Mouse (Mus musculus): ENCODE measurements at regions not wholly inside any gene's neighbourhood (a gene's known extent, or its start where the extent isn't known, plus 50 kb on each side); places are given as distances from the start of the nearest gene placed in this dataset.
A peak's percentile ranks its signal among the peaks of the same experiment; 100 is the strongest.

GRCm38 (mm10) chr2:171406057-171406456 is 637.2 kb downstream of the Cbln4 start:
- H3K36me3 ChIP-seq, result no peaks in the 10 kb centered on the region
- H3K27me3 ChIP-seq (ENCODE audit: low read depth, poor library complexity, severe bottlenecking), result no peaks in the 10 kb centered on the region
- DNase-seq (ENCODE audit: low spot score), result no peak
- no peaks in the 10 kb centered on the region for H3K9me3 ChIP-seq (replicated peaks)
- H3K27ac ChIP-seq (replicated peaks), result no peak overlapping the region
- no peak overlapping the region for H3K4me3 ChIP-seq
- H3K4me1 ChIP-seq, result no peaks in the 10 kb centered on the region
- 93% methylated on average over 2 of the region's 2 CpGs for WGBS

GRCm38 (mm10) chr2:171388936-171389335 is 654.3 kb downstream of the Cbln4 start:
- WGBS, result 65% methylated on average over 1 of the region's 1 CpGs
- no peaks in the 10 kb centered on the region for H3K27me3 ChIP-seq (ENCODE audit: low read depth, poor library complexity, severe bottlenecking)
- H3K27ac ChIP-seq (replicated peaks), result no peak overlapping the region
- peaks cover 3% of the 10 kb centered on the region; the same call in 1 of the 2 replicates for H3K9me3 ChIP-seq (replicated peaks)
- no peak for DNase-seq (ENCODE audit: low spot score)
- H3K36me3 ChIP-seq, result no peaks in the 10 kb centered on the region
- no peaks in the 10 kb centered on the region for H3K4me1 ChIP-seq
- no peak overlapping the region for H3K4me3 ChIP-seq

- Histone ChIP-seq H3K4me1 (no peaks in the 10 kb centered on the region), H3K9me3 (replicated peaks) (no peaks in the 10 kb centered on the region), H3K36me3 (no peaks in the 10 kb centered on the region), H3K27me3 (ENCODE audit: low read depth, poor library complexity, severe bottlenecking) (no peaks in the 10 kb centered on the region), H3K27ac (replicated peaks) (no peak overlapping the region), H3K4me3 (no peak overlapping the region)
- WGBS, result 74% methylated on average over 1 of the region's 1 CpGs
- DNase-seq (ENCODE audit: low spot score), result no peak
Observed at GRCm38 (mm10) chr2:171373457-171373856, 641.9 kb downstream of the Dok5 start.

DNA sequence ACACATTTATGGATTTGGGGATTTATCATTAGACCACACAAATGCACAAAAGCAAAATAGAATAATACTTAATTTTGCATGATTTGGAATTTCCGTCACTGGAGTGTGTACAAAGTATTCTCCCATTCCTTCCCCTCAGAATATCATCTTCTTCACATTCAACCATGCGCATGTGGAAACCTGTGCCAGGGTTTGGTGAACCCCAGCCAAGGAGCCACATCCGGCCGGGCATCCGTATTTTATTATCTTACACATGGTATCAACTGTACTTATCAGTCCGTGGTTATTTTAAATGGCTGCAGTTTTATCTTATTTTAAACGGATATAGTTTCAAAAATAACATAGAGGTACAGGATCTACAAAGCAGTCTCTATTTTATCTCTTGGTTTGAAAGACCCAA is 641.4 kb downstream of the Dok5 start:
- no peaks in the 10 kb centered on the region for H3K4me1 ChIP-seq
- no peak overlapping the region for H3K27ac ChIP-seq (replicated peaks)
- no peaks in the 10 kb centered on the region for H3K9me3 ChIP-seq (replicated peaks)
- no peaks in the 10 kb centered on the region for H3K27me3 ChIP-seq (ENCODE audit: low read depth, poor library complexity, severe bottlenecking)
- no peak for DNase-seq (ENCODE audit: low spot score)
- no peak overlapping the region for H3K4me3 ChIP-seq
- no peaks in the 10 kb centered on the region for H3K36me3 ChIP-seq
- WGBS, result 95% methylated on average over 7 of the region's 7 CpGs

DNA sequence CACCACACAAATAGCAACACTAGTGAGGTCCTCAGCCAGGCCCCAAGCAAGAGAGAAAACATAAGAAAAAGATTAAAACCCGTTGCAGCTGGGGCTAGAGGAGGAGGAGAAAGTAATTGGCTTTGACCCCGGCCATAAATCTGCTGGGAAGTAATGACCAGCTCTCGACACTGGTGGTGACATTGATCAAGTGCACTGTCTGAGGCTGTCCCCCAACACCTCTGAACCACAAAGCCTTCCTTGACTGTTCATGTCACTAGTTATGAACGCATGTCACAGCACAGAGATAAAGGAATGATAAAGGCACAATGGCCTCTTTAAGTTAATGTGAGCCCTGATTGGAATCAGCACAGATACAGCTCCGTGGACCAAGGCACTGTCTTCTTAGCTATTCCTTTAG is 640.1 kb downstream of the Dok5 start:
- Histone ChIP-seq H3K27ac (replicated peaks) (no peak overlapping the region), H3K9me3 (replicated peaks) (no peaks in the 10 kb centered on the region), H3K36me3 (no peaks in the 10 kb centered on the region), H3K4me1 (no peaks in the 10 kb centered on the region), H3K27me3 (ENCODE audit: low read depth, poor library complexity, severe bottlenecking) (no peaks in the 10 kb centered on the region), H3K4me3 (no peak overlapping the region)
- no peak for DNase-seq (ENCODE audit: low spot score)
- WGBS, result 81% methylated on average over 5 of the region's 5 CpGs

DNA sequence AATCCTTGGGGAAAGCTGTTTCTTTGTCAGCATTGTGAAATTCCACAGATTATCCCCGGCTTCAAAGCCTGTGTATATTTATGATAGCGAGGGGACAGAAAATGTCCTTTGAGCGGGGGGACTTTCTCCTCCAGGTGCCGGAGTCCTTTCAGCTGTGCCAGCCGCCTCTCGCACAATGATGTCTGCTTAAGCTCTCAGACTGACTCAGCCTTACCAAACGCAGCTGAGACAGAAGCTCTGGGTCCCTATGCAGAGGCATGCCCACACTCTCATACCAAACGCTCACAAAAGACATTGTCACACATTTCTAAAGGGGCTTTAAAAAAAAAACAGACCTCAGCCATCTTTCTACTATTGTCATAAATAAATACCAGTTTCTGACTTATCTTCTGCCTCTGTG is 633.9 kb downstream of the Dok5 start:
- 86% methylated on average over 8 of the region's 8 CpGs for WGBS
- Histone ChIP-seq H3K9me3 (replicated peaks) (peaks cover 2% of the 10 kb centered on the region; the same call in 1 of the 2 replicates), H3K36me3 (no peaks in the 10 kb centered on the region), H3K27me3 (ENCODE audit: low read depth, poor library complexity, severe bottlenecking) (no peaks in the 10 kb centered on the region), H3K27ac (replicated peaks) (no peak overlapping the region), H3K4me3 (no peak overlapping the region), H3K4me1 (no peaks in the 10 kb centered on the region)
- no peak for DNase-seq (ENCODE audit: low spot score)

DNA sequence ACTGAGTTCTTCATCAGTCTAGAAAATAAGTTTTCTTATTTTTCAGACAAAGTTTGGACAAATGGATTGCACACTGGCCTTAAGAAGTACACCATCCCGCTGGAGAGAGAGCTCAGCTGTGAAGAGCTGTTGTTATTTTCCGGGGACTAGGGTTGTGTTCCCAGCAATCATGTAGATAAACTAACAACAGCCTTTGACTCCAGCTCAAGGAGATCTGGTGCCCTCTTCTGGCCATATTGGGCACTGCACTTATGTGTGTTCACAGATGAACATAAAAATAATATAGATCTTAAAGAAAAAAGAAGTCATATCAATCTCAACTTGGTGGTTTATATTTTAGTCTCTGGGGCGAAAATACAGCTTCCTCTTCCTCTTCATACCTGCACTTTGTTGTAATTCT is 633.0 kb downstream of the Dok5 start:
- H3K27ac ChIP-seq (replicated peaks), result no peak overlapping the region
- H3K36me3 ChIP-seq, result no peaks in the 10 kb centered on the region
- no peaks in the 10 kb centered on the region for H3K27me3 ChIP-seq (ENCODE audit: low read depth, poor library complexity, severe bottlenecking)
- no peak for DNase-seq (ENCODE audit: low spot score)
- H3K9me3 ChIP-seq (replicated peaks), result peaks cover 2% of the 10 kb centered on the region; the same call in 1 of the 2 replicates
- no peak overlapping the region for H3K4me3 ChIP-seq
- 87% methylated on average over 3 of the region's 3 CpGs for WGBS
- no peaks in the 10 kb centered on the region for H3K4me1 ChIP-seq

GRCm38 (mm10) chr2:171363381-171363780 is 631.8 kb downstream of the Dok5 start:
- H3K4me3 ChIP-seq, result no peak overlapping the region
- H3K27me3 ChIP-seq (ENCODE audit: low read depth, poor library complexity, severe bottlenecking), result no peaks in the 10 kb centered on the region
- no peaks in the 10 kb centered on the region for H3K36me3 ChIP-seq
- H3K4me1 ChIP-seq, result no peaks in the 10 kb centered on the region
- 91% methylated on average over 3 of the region's 3 CpGs for WGBS
- DNase-seq (ENCODE audit: low spot score), result no peak
- no peak overlapping the region for H3K27ac ChIP-seq (replicated peaks)
- H3K9me3 ChIP-seq (replicated peaks), result peaks cover 2% of the 10 kb centered on the region; the same call in 1 of the 2 replicates

GRCm38 (mm10) chr2:171358071-171358760 is 626.6 kb downstream of the Dok5 start:
- H3K27ac ChIP-seq (replicated peaks), result no peak overlapping the region

DNA sequence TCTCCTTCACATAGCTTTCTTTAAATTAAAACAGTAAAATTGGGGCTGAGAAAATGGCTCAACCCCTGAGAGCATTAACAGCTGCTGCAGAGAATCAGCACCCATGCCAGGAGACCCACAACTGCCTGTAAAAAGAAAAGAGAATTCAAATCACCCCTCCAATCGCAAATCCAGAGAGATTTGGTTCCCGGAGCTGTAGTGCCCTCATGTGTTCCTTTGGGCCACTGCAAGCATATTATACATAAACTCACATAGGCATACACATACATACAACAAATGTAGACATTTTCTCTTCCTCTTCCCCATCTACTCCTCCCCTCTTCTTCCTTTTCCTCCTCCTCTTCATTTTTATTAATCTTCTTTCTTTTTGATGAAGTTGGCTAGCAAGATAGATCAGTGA is 616.5 kb downstream of the Dok5 start:
- Histone ChIP-seq H3K36me3 (no peaks in the 10 kb centered on the region), H3K4me1 (no peaks in the 10 kb centered on the region), H3K4me3 (no peak overlapping the region), H3K27me3 (ENCODE audit: low read depth, poor library complexity, severe bottlenecking) (no peaks in the 10 kb centered on the region), H3K9me3 (replicated peaks) (0 out of 2 replicates have a peak, but pooled peaks cover 2% of the 10 kb centered on the region), H3K27ac (replicated peaks) (no peak overlapping the region)
- no peak for DNase-seq (ENCODE audit: low spot score)
- WGBS, result 79% methylated on average over 2 of the region's 2 CpGs

More at GRCm38 (mm10) chr2:171358071-171358760, 626.6 kb downstream of the Dok5 start:
- peaks cover 9% of the 10 kb centered on the region; the same call in 1 of the 2 replicates for H3K9me3 ChIP-seq (replicated peaks)
- no peak for DNase-seq (ENCODE audit: low spot score)
- H3K36me3 ChIP-seq, result no peaks in the 10 kb centered on the region
- H3K4me3 ChIP-seq, result no peak overlapping the region
- H3K27me3 ChIP-seq (ENCODE audit: low read depth, poor library complexity, severe bottlenecking), result no peaks in the 10 kb centered on the region
- WGBS, result 86% methylated on average over 8 of the region's 8 CpGs
- no peaks in the 10 kb centered on the region for H3K4me1 ChIP-seq

DNA sequence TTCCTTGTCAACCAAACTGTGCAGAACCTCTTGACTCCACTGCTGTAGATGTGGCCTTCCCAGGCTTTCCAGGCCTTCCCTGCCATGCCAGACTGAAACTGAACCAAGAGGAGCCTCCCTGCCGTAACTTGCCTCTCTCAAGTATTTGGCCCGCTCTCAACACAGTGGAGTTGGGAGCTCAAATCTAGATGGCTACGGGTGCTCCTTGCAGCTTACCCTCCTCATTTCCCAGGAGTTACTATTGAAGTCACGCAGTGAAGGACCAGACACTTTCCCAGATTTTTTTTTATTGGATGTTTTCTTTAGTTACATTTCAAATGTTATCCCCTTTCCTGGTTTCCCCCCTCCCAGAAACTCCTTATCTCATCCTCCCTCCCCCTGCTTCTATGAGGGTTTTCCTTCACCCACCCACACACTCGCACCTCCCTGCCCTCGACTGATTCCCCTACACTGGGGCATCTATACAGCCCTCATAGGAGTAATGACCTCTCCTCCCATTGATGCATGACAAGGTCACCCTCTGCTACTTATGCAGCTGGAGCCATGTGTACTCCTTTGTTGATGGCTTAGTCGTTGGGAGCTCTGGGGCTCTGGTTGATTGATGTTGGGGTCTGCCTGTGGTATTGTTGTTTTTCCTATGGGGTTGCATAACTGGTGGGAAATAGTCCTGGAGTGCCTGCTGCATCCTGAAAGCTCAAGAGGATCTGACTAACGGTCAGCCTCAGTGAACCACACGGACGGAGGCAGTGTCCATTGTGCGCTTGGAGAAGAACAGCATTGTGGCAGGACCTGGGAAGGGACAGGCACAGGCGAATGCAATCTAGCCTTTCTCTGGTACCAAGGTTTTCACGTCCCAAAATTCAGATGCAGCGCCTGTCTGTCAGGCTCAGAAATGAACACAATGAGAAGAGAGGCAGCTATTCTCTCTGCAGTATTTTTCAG is 602.5 kb downstream of the Dok5 start:
- peak overlapping the region; percentile 76 for H3K27ac ChIP-seq (replicated peaks)

DNA sequence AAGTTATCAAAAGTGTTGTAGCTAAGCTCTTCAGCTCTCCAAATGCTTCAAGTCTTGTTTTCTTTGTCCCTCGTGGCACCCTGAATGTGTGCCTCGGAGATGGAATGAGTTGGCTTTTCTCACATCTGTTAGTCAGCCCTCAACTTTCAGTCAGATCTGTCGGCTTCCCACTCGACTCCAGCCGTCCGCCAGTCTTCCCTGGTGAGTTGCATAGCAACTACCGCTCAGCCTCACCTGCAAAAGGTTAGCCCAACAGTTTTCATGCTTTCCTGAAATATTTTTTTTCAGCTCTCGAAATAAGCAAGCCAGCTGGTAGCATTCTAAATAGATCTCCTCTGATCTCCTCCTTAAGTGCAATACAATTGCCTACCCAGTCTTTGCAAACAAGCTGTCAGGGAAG is 601.2 kb downstream of the Dok5 start:
- Histone ChIP-seq H3K36me3 (no peaks in the 10 kb centered on the region), H3K9me3 (replicated peaks) (no peaks in the 10 kb centered on the region), H3K27me3 (ENCODE audit: low read depth, poor library complexity, severe bottlenecking) (no peaks in the 10 kb centered on the region), H3K27ac (replicated peaks) (no peak overlapping the region), H3K4me3 (no peak overlapping the region), H3K4me1 (peaks cover 18% of the 10 kb centered on the region)
- no peak for DNase-seq (ENCODE audit: low spot score)
- WGBS, result 92% methylated on average over 8 of the region's 8 CpGs

More for the DNA sequence above, 602.5 kb downstream of the Dok5 start:
- WGBS, result 58% methylated on average over 14 of the region's 14 CpGs
- Histone ChIP-seq H3K9me3 (replicated peaks) (no peaks in the 10 kb centered on the region), H3K27me3 (ENCODE audit: low read depth, poor library complexity, severe bottlenecking) (no peaks in the 10 kb centered on the region), H3K4me1 (peaks cover 18% of the 10 kb centered on the region), H3K4me3 (no peak overlapping the region), H3K36me3 (no peaks in the 10 kb centered on the region)
- DNase-seq (ENCODE audit: low spot score), result peak; percentile 47

DNA sequence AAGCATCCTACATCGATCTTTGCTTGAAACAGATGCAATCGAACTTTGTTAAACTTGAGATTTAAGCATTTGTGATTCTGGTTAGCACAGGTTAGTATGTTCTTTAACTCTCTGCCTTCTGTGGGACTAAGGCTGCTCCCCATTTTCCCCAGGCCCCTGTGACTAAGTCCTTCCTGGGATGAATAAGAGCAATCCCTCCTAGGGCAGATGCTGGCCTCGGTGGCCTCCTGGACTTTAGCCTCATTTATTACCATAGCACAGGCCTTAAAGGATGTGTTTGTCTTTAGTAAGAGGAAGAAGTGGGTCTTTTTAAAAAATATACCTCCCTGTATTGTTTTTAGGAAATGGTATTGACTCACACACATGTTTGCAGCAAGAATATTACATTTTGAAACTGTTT is 599.9 kb downstream of the Dok5 start:
- no peaks in the 10 kb centered on the region for H3K36me3 ChIP-seq
- DNase-seq (ENCODE audit: low spot score), result no peak
- no peak overlapping the region for H3K4me3 ChIP-seq
- no peaks in the 10 kb centered on the region for H3K9me3 ChIP-seq (replicated peaks)
- no peaks in the 10 kb centered on the region for H3K27me3 ChIP-seq (ENCODE audit: low read depth, poor library complexity, severe bottlenecking)
- 91% methylated on average over 3 of the region's 3 CpGs for WGBS
- H3K27ac ChIP-seq (replicated peaks), result no peak overlapping the region
- H3K4me1 ChIP-seq, result peaks cover 18% of the 10 kb centered on the region

All from midbrain, embryonic 10.5 days (tissue).